Comparison of ENCODE assay signal across 8 mouse cellular contexts in the genomic region with DNA sequence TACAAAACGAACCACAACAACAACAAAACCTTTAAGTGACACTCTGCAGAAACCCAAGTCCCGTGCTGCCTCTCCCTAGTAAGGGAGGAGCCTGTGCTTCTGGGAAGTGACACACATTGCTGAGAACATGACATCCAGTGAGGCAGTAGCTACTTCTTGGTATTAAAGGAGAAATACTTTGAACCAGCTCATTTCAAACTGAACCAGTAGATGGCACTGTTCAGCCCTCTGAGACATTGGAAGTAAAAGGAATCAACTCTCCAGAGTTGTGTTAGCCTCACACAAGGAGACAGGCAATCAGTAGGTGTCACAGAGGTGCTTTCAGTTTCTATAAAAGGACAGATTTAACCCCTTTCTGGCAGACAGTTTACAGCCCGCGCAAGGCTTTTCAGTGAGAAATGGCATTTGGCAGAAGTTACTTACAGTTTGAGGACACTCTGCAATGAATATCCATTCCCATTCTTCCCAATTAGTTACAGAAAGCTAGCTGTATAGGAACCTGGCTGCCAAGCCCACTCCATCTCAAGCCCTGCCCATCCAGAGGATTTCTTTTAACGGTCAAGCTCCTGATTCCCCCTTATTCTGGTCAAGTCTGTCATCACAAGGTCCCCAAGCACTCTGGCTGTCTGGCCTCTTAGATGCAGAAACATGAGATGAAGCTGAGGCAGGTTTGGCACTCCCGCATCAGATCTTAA. TPM values are rescaled to one million over a fixed set of nuclear protein-coding genes. Genes with fewer than 3 reads are reported as not detected.
A peak's percentile ranks its signal among the peaks of the same experiment; 100 is the strongest.
DNase-seq lines count a peak whose midpoint lies in the region; ATAC-seq and TF ChIP-seq lines count a peak whose summit lies in the region.

No protein-coding gene starts in this region.

- no peaks in the 10 kb centered on the region for H3K27me3 ChIP-seq in kidney, adult 2 months (replicated peaks; ENCODE audit: control insufficient read depth, insufficient read depth, low read length)
- no peaks in the 10 kb centered on the region for H3K27me3 ChIP-seq in embryonic facial prominence, embryonic 11.5 days (ENCODE audit: control insufficient read depth, insufficient read depth, low read length)

- no peak overlapping the region for H3K4me2 ChIP-seq in embryonic facial prominence, embryonic 11.5 days (ENCODE audit: low read depth, low read length)

- H3K36me3 ChIP-seq in kidney, adult 2 months (ENCODE audit: control insufficient read depth, insufficient read depth, low read length): no peaks in the 10 kb centered on the region
- H3K36me3 ChIP-seq in embryonic facial prominence, embryonic 11.5 days (replicated peaks; ENCODE audit: control insufficient read depth, insufficient read depth, low read depth, low read length): no peaks in the 10 kb centered on the region

- H3K9ac ChIP-seq in embryonic facial prominence, embryonic 11.5 days (replicated peaks; ENCODE audit: low read length): no peak overlapping the region

- peak; percentile 32 for TF ChIP-seq CTCF in kidney, adult 2 months (conservative IDR thresholded peaks at IDR 0.05; ENCODE audit: insufficient read depth, insufficient read length, low read depth, low read length)

- no peak for TF ChIP-seq POLR2A in kidney, adult 2 months (IDR thresholded peaks at IDR 0.05; ENCODE audit: low read depth, low read length)

- H3K27ac ChIP-seq in kidney, adult 2 months (ENCODE audit: insufficient read depth, low read depth, low read length): no peak overlapping the region
- H3K27ac ChIP-seq in embryonic facial prominence, embryonic 11.5 days (replicated peaks; ENCODE audit: low read depth, low read length): no peak overlapping the region

- WGBS in kidney, adult 2 months: 33% methylated on average over 6 of the region's 6 CpGs
- WGBS in embryonic facial prominence, embryonic 11.5 days: 35% methylated on average over 6 of the region's 6 CpGs

- intact Hi-C loops in left cerebral cortex, postnatal 14 days (cut with DNase I): loop anchor here (5.0 kb wide), 1 partner anchor 334 kb away; no protein-coding TSS in a partner anchor

- peak; percentile 75 for DNase-seq in kidney, adult 2 months
- DNase-seq in kidney, adult 11 months: no peak
- peak; percentile 4 for DNase-seq in adrenal gland, adult 8-10 months
- DNase-seq in embryonic facial prominence, embryonic 11.5 days (ENCODE audit: low spot score): peak; percentile 84
- peak; percentile 52 for DNase-seq in hindlimb bud, embryonic 11.5 days (ENCODE audit: extremely low spot score, low read depth, low spot score)
- DNase-seq in left cerebral cortex, postnatal 14 days (ENCODE audit: low spot score in 2 of 2): peak; percentile 84 to 85
- peak; percentile 8 for DNase-seq in naive thymus-derived CD4-positive, alpha-beta T cell, adult 2 months (ENCODE audit: low read depth)
- no peak for DNase-seq in ovary, postnatal 10 days (ENCODE audit: low spot score)

- H3K9me3 ChIP-seq in embryonic facial prominence, embryonic 11.5 days (replicated peaks; ENCODE audit: control insufficient read depth, low read length): no peaks in the 10 kb centered on the region

- no peak overlapping the region for H3K4me3 ChIP-seq in kidney, adult 2 months (ENCODE audit: insufficient read depth, low read depth, low read length)
- no peak overlapping the region for H3K4me3 ChIP-seq in embryonic facial prominence, embryonic 11.5 days (ENCODE audit: low read depth, low read length)

- H3K4me1 ChIP-seq in kidney, adult 2 months (ENCODE audit: control insufficient read depth, insufficient read depth, low read length): no peaks in the 10 kb centered on the region
- H3K4me1 ChIP-seq in embryonic facial prominence, embryonic 11.5 days (ENCODE audit: control insufficient read depth, insufficient read depth, low read length): no peaks in the 10 kb centered on the region

- ATAC-seq in embryonic facial prominence, embryonic 11.5 days (replicated peaks; ENCODE audit: insufficient number of reproducible peaks, low FRiP score, low TSS enrichment, low read depth): no peak; the same call in 1 of the 2 replicates

RNA-seq across cellular contexts. Expression of a gene that starts 2.0 kb away (rescaled TPM):
- not detected in 2 replicates for polyA plus RNA-seq in kidney, adult 2 months (2012; rRNA removed)
- total RNA-seq in adrenal gland, adult 8-10 months (2022): not detected
- 0.11 TPM in 1 of 2 replicates, not detected in the other for polyA plus RNA-seq in embryonic facial prominence, embryonic 11.5 days (2014; fragmentation: Nextera tagmentation; extraction: Ambion mirVana)
- under 1 TPM in 1 of 2 experiments, not detected in 1; 0.17 TPM for total RNA-seq in left cerebral cortex, postnatal 14 days (2021)

Comparison
In these comparisons a context has a peak if more than half of its experiments do, and no peak if none do; other contexts are left out.
1. DNase-seq: peak in kidney, adult 2 months (single experiment), adrenal gland, adult 8-10 months (single experiment), embryonic facial prominence, embryonic 11.5 days (single experiment), hindlimb bud, embryonic 11.5 days (single experiment), left cerebral cortex, postnatal 14 days (2 of 2) and naive thymus-derived CD4-positive, alpha-beta T cell, adult 2 months (single experiment); none in kidney, adult 11 months (single experiment) and ovary, postnatal 10 days (single experiment).